Mouse (Mus musculus) c-Kit-positive CD71-positive TER-119-positive erythroid progenitor cells, embryonic 14.5 days (primary cell): ENCODE results near the gene Zfp408.

Source experiments
- DNase-seq: peaks from one replicate; pipeline ENCODE4 v3.0.0-alpha.2; 2013; ENCODE audit warnings: low spot score

The Zfp408 gene

GRCm38 (mm10) chr2:91649553-91650359 is at the start of gene Zfp408, which contains the start of gene Arhgap1:
Gene Zfp408 (minus strand): TSS chr2:91649791.
Gene Arhgap1 (plus strand): TSS chr2:91649860.
- DNase-seq, result peak; percentile 99

- DNase-seq, result no peak
Measured at GRCm38 (mm10) chr2:91699225-91699624, 49.6 kb upstream of the Zfp408 start.

GRCm38 (mm10) chr2:91696225-91696590 is 46.6 kb upstream of the Zfp408 start:
- no peak for DNase-seq

- no peak for DNase-seq
Measured at GRCm38 (mm10) chr2:91695436-91696224, 46.0 kb upstream of the Zfp408 start.

- DNase-seq, result no peak
Measured at GRCm38 (mm10) chr2:91689452-91689851, 39.9 kb upstream of the Zfp408 start.

GRCm38 (mm10) chr2:91683919-91684318 is 34.3 kb upstream of the Zfp408 start:
- no peak for DNase-seq

GRCm38 (mm10) chr2:91682850-91683249 is 33.3 kb upstream of the Zfp408 start:
- peak; percentile 47 for DNase-seq

- DNase-seq, result no peak
Measured at GRCm38 (mm10) chr2:91676961-91677360, 27.4 kb upstream of the Zfp408 start.

- DNase-seq, result no peak
Measured at GRCm38 (mm10) chr2:91676420-91676819, 26.8 kb upstream of the Zfp408 start.

- DNase-seq, result no peak
Measured at GRCm38 (mm10) chr2:91674895-91675294, 25.3 kb upstream of the Zfp408 start.

- DNase-seq, result no peak
Measured at GRCm38 (mm10) chr2:91673587-91673986, 24.0 kb upstream of the Zfp408 start.

- DNase-seq, result no peak
Measured at GRCm38 (mm10) chr2:91670038-91670437, 20.4 kb upstream of the Zfp408 start.

GRCm38 (mm10) chr2:91669326-91669725 is 19.7 kb upstream of the Zfp408 start:
- no peak for DNase-seq

GRCm38 (mm10) chr2:91667747-91668146 is 18.2 kb upstream of the Zfp408 start:
- no peak for DNase-seq

- DNase-seq, result no peak
Measured at GRCm38 (mm10) chr2:91666386-91666910, 16.9 kb upstream of the Zfp408 start.

- DNase-seq, result no peak
Measured at GRCm38 (mm10) chr2:91664780-91665179, 15.2 kb upstream of the Zfp408 start.

- DNase-seq, result no peak
Measured at GRCm38 (mm10) chr2:91660981-91661380, 11.4 kb upstream of the Zfp408 start.

GRCm38 (mm10) chr2:91659657-91660056 is 10.1 kb upstream of the Zfp408 start:
- DNase-seq, result no peak

GRCm38 (mm10) chr2:91656774-91657173 is 7.2 kb upstream of the Zfp408 start:
- no peak for DNase-seq

GRCm38 (mm10) chr2:91655827-91656226 is 6.2 kb upstream of the Zfp408 start:
- no peak for DNase-seq

GRCm38 (mm10) chr2:91655388-91655787 is 5.8 kb upstream of the Zfp408 start:
- no peak for DNase-seq

GRCm38 (mm10) chr2:91652863-91653262 is 3.3 kb upstream of the Zfp408 start:
- DNase-seq, result no peak
